Mouse (Mus musculus) midbrain, embryonic 10.5 days (tissue): Measurements from ENCODE around the gene H2-Aa. TPM values are rescaled to one million over a fixed set of nuclear protein-coding genes. Genes with fewer than 3 reads are reported as not detected.
A peak's percentile ranks its signal among the peaks of the same experiment; 100 is the strongest.

Experiments
- DNase-seq: peaks from one replicate; pipeline ENCODE4 v3.0.0-alpha.2; 2017; ENCODE audit warnings: low spot score
- H3K27ac ChIP-seq: fragments of 300-500 bp; sonication (generic); replicated peaks from 2 replicates; pipeline ENCODE4 v1.5.1; 2016; ENCODE audit warnings: mild to moderate bottlenecking
- H3K27me3 ChIP-seq: fragments of 300-500 bp; sonication (generic); 2 replicates; pipeline ENCODE4 v1.6.1; 2016; ENCODE audit warnings: low read depth, mild to moderate bottlenecking; ENCODE audit not compliant: poor library complexity, severe bottlenecking
- H3K36me3 ChIP-seq: fragments of 300-500 bp; sonication (generic); 2 replicates; pipeline ENCODE4 v1.6.1; 2016; ENCODE audit warnings: mild to moderate bottlenecking, moderate library complexity
- H3K4me1 ChIP-seq: fragments of 300-500 bp; sonication (generic); 2 replicates; pipeline ENCODE4 v1.6.1; 2016
- H3K4me3 ChIP-seq: fragments of 300-500 bp; sonication (generic); 2 replicates; pipeline ENCODE4 v1.5.1; 2016; ENCODE audit warnings: mild to moderate bottlenecking, moderate library complexity
- H3K9me3 ChIP-seq: fragments of 300-500 bp; sonication (generic); replicated peaks from 2 replicates; pipeline ENCODE4 v1.6.1; 2016; ENCODE audit warnings: mild to moderate bottlenecking
- WGBS: fragments of 180-500 bp; shearing (Covaris S2); methylation state at CpG from one replicate; pipeline ENCODE4 v1.1.7; 2016; 5-methylcytosine and 5-hydroxymethylcytosine counted together
- polyA plus RNA-seq: library from polyadenylated mRNA; unstranded; fragments of >200 nt; fragmentation: Nextera tagmentation; extraction: Ambion mirVana; gene quantifications from 2 replicates; pipeline ENCODE4 v1.2.1, GENCODE M21; 2016

The H2-Aa gene
- polyA plus RNA-seq, 1 experiment from 2014 or later, result not detected

DNA sequence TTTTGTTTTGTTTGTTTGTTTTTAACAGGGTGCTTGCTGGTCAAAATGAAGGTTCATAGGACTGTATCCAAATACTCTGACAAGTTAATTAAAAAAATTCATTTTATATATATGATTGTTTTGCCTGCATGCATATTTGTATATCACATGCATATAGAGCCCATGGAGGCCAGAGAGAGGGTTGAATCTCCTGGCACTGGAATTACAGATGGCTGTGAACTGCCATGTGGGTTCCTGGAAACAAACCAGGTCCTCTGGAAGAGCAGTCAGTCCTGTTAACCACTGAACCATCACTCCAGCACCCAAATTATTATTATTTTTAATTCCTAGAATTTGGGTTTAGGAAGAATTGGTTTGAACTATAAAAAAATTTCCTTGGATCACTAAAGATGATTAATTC, 7.7 kb upstream of the H2-Aa start:
- Histone ChIP-seq H3K4me1 (peaks cover 8% of the 10 kb centered on the region; the same call in 1 of the 2 replicates), H3K27ac (no peak overlapping the region), H3K36me3 (no peaks in the 10 kb centered on the region), H3K27me3 (0 out of 2 replicates have a peak, but pooled peaks cover 9% of the 10 kb centered on the region), H3K4me3 (no peak overlapping the region), H3K9me3 (no peaks in the 10 kb centered on the region)
- peak; percentile 2 for DNase-seq

DNA sequence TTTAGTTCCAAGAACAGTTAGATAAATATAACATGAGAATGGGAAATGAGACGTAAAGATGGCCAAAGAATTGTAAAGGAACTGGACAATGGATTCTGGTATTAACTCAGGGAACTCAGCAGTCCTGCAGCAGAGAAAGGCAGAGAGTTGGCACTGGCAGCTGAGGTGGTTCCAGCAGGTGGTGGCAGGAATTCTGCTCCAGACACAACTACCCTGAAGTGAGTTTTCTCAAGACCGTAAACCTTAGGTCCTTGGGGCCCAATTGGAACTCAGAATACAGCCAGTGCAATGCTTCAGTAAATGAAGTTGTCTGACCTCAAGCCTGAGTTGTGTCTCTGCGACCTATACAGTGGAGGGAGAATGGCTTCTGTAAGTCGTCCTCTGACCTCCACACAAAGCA, 6.6 kb upstream of the H2-Aa start:
- peaks cover 8% of the 10 kb centered on the region; the same call in 1 of the 2 replicates for H3K4me1 ChIP-seq
- no peak overlapping the region for H3K4me3 ChIP-seq
- WGBS, result 73% methylated on average over 4 of the region's 4 CpGs
- H3K36me3 ChIP-seq, result no peaks in the 10 kb centered on the region
- H3K27ac ChIP-seq, result no peak overlapping the region
- H3K27me3 ChIP-seq, result 0 out of 2 replicates have a peak, but pooled peaks cover 9% of the 10 kb centered on the region
- H3K9me3 ChIP-seq, result no peaks in the 10 kb centered on the region
- DNase-seq, result no peak

DNA sequence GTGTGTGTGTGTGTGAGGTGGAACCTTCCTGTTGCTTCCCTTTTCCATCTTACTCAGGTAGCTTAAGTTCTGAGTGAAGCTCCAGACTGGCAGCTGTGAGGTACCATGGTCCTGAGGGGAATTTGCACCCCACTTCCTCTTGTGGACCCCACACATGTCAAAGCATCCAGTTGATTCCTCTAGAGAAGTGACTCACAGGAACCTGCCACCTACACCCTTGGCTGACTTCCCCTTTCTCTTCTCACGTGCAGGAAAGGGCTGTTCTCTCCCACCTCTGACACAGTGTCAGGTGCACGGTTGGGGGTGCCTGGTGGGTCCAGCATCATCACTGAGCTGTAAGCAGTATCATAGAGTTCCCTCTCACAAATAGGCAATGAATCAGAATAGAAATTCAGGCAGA, 5.9 kb upstream of the H2-Aa start:
- Histone ChIP-seq H3K4me1 (peaks cover 8% of the 10 kb centered on the region; the same call in 1 of the 2 replicates), H3K9me3 (no peaks in the 10 kb centered on the region), H3K36me3 (no peaks in the 10 kb centered on the region), H3K27ac (no peak overlapping the region), H3K27me3 (0 out of 2 replicates have a peak, but pooled peaks cover 9% of the 10 kb centered on the region), H3K4me3 (no peak overlapping the region)
- WGBS, result 56% methylated on average over 2 of the region's 2 CpGs
- no peak for DNase-seq

DNA sequence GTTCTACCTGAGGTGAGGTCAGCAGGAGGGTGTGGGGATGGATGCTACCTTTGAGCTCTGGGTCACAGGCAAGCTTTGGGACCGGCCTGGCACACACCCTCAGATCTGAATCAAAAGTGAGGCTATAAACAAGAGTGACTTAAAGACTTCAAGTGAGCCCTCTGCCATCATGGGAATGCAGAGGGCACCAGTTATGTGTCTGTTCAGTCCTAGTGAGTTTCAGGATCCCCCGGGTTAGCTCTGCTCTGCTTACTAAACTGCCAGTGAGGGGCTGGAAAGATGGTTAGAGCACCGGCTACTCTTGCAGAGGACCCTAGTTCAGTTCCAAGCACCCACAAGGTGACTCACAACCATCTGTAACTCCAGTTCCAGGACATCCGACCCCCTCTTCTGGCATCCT, 4.9 kb upstream of the H2-Aa start:
- Histone ChIP-seq H3K27ac (no peak overlapping the region), H3K4me3 (no peak overlapping the region), H3K9me3 (no peaks in the 10 kb centered on the region), H3K36me3 (no peaks in the 10 kb centered on the region), H3K4me1 (peaks cover 8% of the 10 kb centered on the region; the same call in 1 of the 2 replicates), H3K27me3 (0 out of 2 replicates have a peak, but pooled peaks cover 9% of the 10 kb centered on the region)
- no peak for DNase-seq
- WGBS, result 94% methylated on average over 4 of the region's 4 CpGs

DNA sequence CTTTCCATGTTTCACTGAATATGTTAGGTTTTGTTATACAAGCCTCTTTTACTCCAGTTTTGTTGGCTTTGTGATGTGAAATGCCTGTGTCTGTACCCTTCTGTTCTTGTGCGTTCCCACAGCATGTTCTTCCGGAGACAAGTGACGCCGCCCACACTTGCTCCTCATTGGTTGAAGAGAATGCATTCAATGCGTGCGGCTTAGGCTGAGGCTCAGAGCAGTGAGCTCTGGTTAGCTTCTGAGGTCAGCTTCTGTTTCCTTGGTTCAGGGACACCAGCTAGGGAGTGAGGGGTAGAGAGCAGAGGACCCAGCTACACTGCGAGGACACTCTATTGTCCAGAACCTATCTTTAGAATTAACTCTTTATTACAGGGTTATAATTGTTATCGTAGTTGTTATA, 4.0 kb upstream of the H2-Aa start:
- 16% methylated on average over 8 of the region's 8 CpGs for WGBS
- Histone ChIP-seq H3K27ac (0 out of 2 replicates have a peak overlapping the region, but pooled peaks have one; percentile 9), H3K4me1 (peaks cover 8% of the 10 kb centered on the region; the same call in 1 of the 2 replicates), H3K9me3 (no peaks in the 10 kb centered on the region), H3K4me3 (no peak overlapping the region), H3K36me3 (no peaks in the 10 kb centered on the region), H3K27me3 (0 out of 2 replicates have a peak, but pooled peaks cover under 1% of the 10 kb centered on the region)
- DNase-seq, result peak; percentile 82

DNA sequence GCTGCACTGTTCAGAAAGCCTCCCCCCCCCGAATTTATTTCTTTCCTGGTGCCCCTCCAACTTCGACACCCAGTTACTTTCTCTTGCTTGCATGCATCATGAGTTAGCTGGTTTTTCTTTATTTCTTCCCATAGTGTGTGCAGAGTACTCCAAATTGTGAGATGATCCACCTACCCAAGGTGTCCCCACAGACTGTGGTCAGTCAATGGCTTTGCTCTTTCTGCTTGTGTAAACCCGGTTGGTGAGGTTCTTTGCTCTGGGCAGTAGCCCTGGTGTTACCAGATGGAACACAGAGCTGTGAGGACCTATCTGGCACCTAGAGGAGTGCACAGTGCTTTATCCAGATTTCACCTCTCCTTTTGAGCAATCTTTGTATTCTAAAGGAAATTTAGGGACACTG, 508 bp upstream of the H2-Aa start:
- H3K36me3 ChIP-seq, result no peaks in the 10 kb centered on the region
- 74% methylated on average over 3 of the region's 3 CpGs for WGBS
- no peak overlapping the region for H3K27ac ChIP-seq
- 0 out of 2 replicates have a peak, but pooled peaks cover 4% of the 10 kb centered on the region for H3K4me1 ChIP-seq
- no peaks in the 10 kb centered on the region for H3K9me3 ChIP-seq
- H3K27me3 ChIP-seq, result no peaks in the 10 kb centered on the region
- no peak for DNase-seq
- no peak overlapping the region for H3K4me3 ChIP-seq

DNA sequence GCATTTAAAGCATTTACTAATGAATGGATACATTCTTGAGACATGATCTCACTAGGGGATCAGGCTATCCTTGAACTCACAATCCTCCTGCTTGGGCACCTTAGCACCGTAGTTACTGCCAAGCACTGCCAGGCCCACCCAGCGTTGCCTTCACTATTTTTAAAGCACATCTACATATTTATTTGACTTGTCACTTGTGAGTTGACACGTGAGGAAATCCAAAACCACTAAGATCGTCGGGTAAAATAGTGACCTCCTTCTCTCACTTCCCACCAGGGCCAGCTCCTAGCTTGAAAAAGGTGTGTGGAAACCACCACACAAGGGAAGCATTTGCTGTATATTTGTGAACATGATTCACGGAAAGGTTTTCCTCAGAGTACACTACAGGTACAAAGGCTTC, 624 bp downstream of the H2-Aa start:
- Histone ChIP-seq H3K9me3 (no peaks in the 10 kb centered on the region), H3K27ac (no peak overlapping the region), H3K27me3 (no peaks in the 10 kb centered on the region), H3K4me1 (0 out of 2 replicates have a peak, but pooled peaks cover 4% of the 10 kb centered on the region), H3K4me3 (no peak overlapping the region), H3K36me3 (no peaks in the 10 kb centered on the region)
- 77% methylated on average over 6 of the region's 6 CpGs for WGBS
- DNase-seq, result no peak

DNA sequence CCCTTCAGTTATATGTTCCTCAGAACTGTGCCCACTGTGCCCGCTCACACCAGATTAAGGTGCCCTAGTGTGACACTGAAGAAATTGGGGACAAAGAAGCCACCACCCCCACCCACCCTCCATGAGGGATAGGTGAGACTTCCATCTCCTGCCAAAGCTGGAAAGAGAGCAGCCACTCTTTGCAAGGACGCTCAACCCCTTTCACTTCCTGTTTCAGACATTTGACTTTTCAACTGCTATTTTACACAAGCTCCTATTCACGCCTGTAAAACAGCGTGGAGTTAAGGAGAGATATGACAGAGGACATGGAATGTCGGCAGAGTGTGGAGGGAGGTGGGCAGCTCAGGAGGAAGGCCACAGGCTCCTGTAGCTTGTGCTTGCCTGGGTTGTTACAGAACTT, 1.1 kb downstream of the H2-Aa start:
- Histone ChIP-seq H3K36me3 (no peaks in the 10 kb centered on the region), H3K9me3 (no peaks in the 10 kb centered on the region), H3K4me1 (0 out of 2 replicates have a peak, but pooled peaks cover 2% of the 10 kb centered on the region), H3K27ac (no peak overlapping the region), H3K4me3 (no peak overlapping the region), H3K27me3 (no peaks in the 10 kb centered on the region)
- WGBS, result 84% methylated on average over 5 of the region's 5 CpGs
- DNase-seq, result no peak

DNA sequence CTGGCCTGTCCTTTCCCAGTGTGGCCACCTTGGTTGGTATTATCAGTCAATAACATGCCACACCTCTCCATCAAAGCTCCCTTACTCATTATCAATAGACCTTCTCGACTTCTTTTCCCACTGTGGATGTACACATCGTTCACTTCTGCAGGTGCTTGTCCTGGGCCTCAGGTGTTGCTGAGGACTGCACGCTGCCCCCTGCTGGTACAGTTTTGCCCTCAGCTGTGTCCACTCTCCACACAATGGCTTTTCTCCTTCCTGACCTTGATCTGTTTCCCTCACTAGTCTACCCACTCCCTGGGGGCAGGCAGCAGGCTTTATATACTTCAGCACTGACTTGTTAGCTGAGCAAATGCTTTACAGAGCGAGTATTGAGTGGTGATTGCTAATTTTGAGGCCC, 1.8 kb downstream of the H2-Aa start:
- DNase-seq, result no peak
- H3K4me3 ChIP-seq, result no peak overlapping the region
- 41% methylated on average over 4 of the region's 4 CpGs for WGBS
- H3K27ac ChIP-seq, result no peak overlapping the region
- H3K36me3 ChIP-seq, result no peaks in the 10 kb centered on the region
- H3K27me3 ChIP-seq, result no peaks in the 10 kb centered on the region
- H3K9me3 ChIP-seq, result no peaks in the 10 kb centered on the region
- H3K4me1 ChIP-seq, result no peaks in the 10 kb centered on the region

DNA sequence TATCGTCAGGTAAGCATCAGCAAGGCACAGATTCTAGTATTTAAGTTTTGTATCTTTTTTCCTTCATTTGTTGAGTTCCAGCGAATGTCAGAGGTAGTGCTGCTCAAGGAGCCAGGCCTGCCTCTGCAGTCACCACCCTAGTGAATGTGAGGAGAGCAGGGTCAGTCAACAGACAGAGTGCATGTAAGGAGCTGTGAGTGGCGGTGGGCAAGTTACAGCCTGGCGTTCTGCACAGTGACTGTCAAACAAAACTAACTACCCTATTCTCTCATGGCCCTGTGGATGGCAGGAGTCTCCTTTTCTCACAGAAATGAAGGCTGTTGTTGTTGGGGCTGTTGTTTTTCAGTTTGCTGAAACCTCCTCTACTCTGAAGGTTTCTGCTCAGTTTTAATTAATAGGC, 2.3 kb downstream of the H2-Aa start:
- 74% methylated on average over 4 of the region's 4 CpGs for WGBS
- Histone ChIP-seq H3K27ac (no peak overlapping the region), H3K9me3 (no peaks in the 10 kb centered on the region)

DNA sequence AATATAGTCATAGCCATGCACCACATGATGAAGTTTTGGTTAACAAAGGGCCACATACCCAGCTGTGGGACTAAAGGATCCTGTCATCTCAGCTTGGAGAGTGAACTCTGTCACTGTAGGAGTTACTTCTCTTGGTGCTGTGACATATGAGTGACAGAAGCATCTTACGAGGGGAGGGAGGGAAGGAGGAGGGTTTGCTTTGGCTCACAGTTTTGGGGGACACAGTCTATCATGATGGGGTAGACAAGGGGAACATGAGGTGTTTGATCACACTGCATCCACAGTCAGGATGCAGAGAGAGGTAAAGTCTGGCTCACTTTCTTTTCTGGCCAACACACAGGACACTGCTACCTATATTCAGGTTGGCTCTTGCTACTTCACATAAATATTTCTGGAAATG, 5.8 kb downstream of the H2-Aa start:
- no peaks in the 10 kb centered on the region for H3K4me1 ChIP-seq
- no peak for DNase-seq
- H3K36me3 ChIP-seq, result no peaks in the 10 kb centered on the region
- H3K9me3 ChIP-seq, result no peaks in the 10 kb centered on the region
- 67% methylated on average over 1 of the region's 1 CpGs for WGBS
- H3K27me3 ChIP-seq, result no peaks in the 10 kb centered on the region
- H3K4me3 ChIP-seq, result no peak overlapping the region
- no peak overlapping the region for H3K27ac ChIP-seq

More for the DNA sequence above, 2.3 kb downstream of the H2-Aa start:
- H3K36me3 ChIP-seq, result no peaks in the 10 kb centered on the region
- no peaks in the 10 kb centered on the region for H3K27me3 ChIP-seq
- H3K4me3 ChIP-seq, result no peak overlapping the region
- no peak for DNase-seq
- H3K4me1 ChIP-seq, result no peaks in the 10 kb centered on the region

DNA sequence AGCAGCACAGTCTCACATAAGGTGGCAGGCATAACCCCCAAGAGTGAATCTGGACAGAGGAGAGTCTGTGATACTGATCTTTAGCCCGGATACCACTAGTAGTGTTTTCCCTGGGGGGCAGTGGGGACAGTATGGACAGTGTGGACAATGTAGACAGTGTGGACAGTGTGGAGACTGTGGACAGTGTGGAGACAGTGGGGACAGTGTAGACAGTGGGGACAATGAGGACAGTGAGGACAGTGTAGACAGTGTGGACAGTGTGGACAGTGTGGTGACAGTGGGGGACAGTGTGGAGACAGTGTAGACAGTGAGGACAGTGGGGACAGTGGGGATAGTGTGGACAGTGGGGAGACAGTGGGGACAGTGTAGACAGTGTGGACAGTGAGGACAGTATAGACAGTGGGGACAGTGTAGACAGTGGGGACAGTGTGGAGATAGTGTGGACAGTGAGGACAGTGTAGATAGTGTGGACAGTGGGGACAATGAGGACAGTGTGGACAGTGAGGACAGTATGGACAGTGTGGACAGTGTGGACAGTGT, 7.1 kb downstream of the H2-Aa start:
- no peaks in the 10 kb centered on the region for H3K36me3 ChIP-seq
- H3K9me3 ChIP-seq, result no peaks in the 10 kb centered on the region
- H3K27me3 ChIP-seq, result no peaks in the 10 kb centered on the region
- H3K27ac ChIP-seq, result no peak overlapping the region
- no peaks in the 10 kb centered on the region for H3K4me1 ChIP-seq
- WGBS, result 89% methylated on average over 1 of the region's 1 CpGs
- H3K4me3 ChIP-seq, result no peak overlapping the region
- no peak for DNase-seq

DNA sequence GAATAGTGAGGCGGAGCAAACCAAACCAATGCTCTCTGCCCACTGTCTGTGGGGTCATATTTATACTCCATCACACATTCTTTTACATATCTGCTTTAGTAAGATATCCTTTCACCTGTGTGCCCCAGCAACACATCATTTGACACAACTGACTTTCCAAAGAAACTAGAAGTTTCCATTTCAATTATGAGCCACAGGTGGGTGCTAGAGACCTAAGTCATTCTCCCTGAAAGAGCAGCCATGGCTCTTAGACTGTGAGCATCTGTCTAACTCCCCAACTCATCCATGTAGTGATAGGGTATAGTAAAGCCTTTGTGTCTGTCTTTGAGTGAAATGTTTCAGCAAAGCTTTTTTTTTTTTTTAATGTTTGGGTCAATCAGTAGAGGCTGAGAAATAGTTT, 15.5 kb downstream of the H2-Aa start:
- 92% methylated on average over 1 of the region's 1 CpGs for WGBS
- no peaks in the 10 kb centered on the region; the same call in 1 of the 2 replicates for H3K27me3 ChIP-seq
- no peak overlapping the region for H3K4me3 ChIP-seq
- no peaks in the 10 kb centered on the region for H3K36me3 ChIP-seq
- H3K9me3 ChIP-seq, result no peaks in the 10 kb centered on the region
- H3K27ac ChIP-seq, result no peak overlapping the region
- DNase-seq, result no peak
- no peaks in the 10 kb centered on the region for H3K4me1 ChIP-seq
